Mouse (Mus musculus) forebrain, embryonic 11.5 days (tissue): Measurements from ENCODE around the gene Bricd5. TPM values are rescaled to one million over a fixed set of nuclear protein-coding genes. Genes with fewer than 3 reads are reported as not detected.

Experiments
- ATAC-seq: fragments of 200-750 bp; cut with Nextera tagmentation; replicated peaks from 2 replicates; pipeline ENCODE4 v1.8.0; 2017; ENCODE audit warnings: moderate TSS enrichment; ENCODE audit not compliant: low FRiP score
- DNase-seq: peaks from one replicate; pipeline ENCODE4 v3.0.0-alpha.2; 2017; ENCODE audit warnings: low spot score
- H3K27ac ChIP-seq: fragments of 300-500 bp; sonication (generic); 2 replicates; pipeline ENCODE4 v1.5.1; 2014; ENCODE audit warnings: low read depth, low read length
- H3K27me3 ChIP-seq: fragments of 300-500 bp; sonication (generic); 2 replicates; pipeline ENCODE4 v1.6.1; 2014; ENCODE audit warnings: mild to moderate bottlenecking, low read length, mixed read lengths; ENCODE audit not compliant: control insufficient read depth, insufficient read depth
- H3K36me3 ChIP-seq: fragments of 300-500 bp; sonication (generic); 2 replicates; pipeline ENCODE4 v1.6.1; 2014; ENCODE audit warnings: mild to moderate bottlenecking, low read length, moderate library complexity, mixed read lengths; ENCODE audit not compliant: control insufficient read depth, insufficient read depth
- H3K4me1 ChIP-seq: fragments of 300-500 bp; sonication (generic); replicated peaks from 2 replicates; pipeline ENCODE4 v1.6.1; 2014; ENCODE audit warnings: low read length, mixed read lengths; ENCODE audit not compliant: control insufficient read depth, insufficient read depth
- H3K4me2 ChIP-seq: fragments of 300-500 bp; sonication (generic); 2 replicates; pipeline ENCODE4 v1.6.1; 2014; ENCODE audit warnings: low read depth, mild to moderate bottlenecking, low read length, moderate library complexity, mixed read lengths; ENCODE audit not compliant: severe bottlenecking
- H3K4me3 ChIP-seq: fragments of 300-500 bp; sonication (generic); 2 replicates; pipeline ENCODE4 v1.5.1; 2014; ENCODE audit warnings: low read depth, low read length
- H3K9ac ChIP-seq: fragments of 300-500 bp; sonication (generic); 2 replicates; pipeline ENCODE4 v1.6.1; 2014; ENCODE audit warnings: low read length
- H3K9me3 ChIP-seq: fragments of 300-500 bp; sonication (generic); 2 replicates; pipeline ENCODE4 v1.6.1; 2016; ENCODE audit warnings: low read length, mixed read lengths; ENCODE audit not compliant: control insufficient read depth
- WGBS: fragments of 180-500 bp; shearing (Covaris S2); extraction: QIAGEN DNeasy Blood & Tissue Kit; methylation state at CpG from one replicate; pipeline ENCODE4 v1.1.7; 2014; 5-methylcytosine and 5-hydroxymethylcytosine counted together
- polyA plus RNA-seq: library from polyadenylated mRNA; unstranded; fragments of >200 nt; fragmentation: Nextera tagmentation; extraction: Ambion mirVana; gene quantifications from 2 replicates; pipeline ENCODE4 v1.2.1, GENCODE M21; 2014

The Bricd5 gene
- polyA plus RNA-seq, 1 experiment from 2014 or later: 0.41 TPM

- no peak for ATAC-seq
- H3K4me2 ChIP-seq: no peak overlapping the region
- 95% methylated on average over 2 of the region's 2 CpGs for WGBS
These were observed 51.0 kb downstream of the Bricd5 start for GRCm38 (mm10) chr17:24524734-24525133.

More at GRCm38 (mm10) chr17:24524734-24525133, 51.0 kb downstream of the Bricd5 start:
- Histone ChIP-seq H3K36me3 (no peaks in the 10 kb centered on the region), H3K27me3 (no peaks in the 10 kb centered on the region), H3K9ac (no peak overlapping the region), H3K4me3 (no peak overlapping the region), H3K27ac (no peak overlapping the region), H3K4me1 (peaks cover 9% of the 10 kb centered on the region), H3K9me3 (no peaks in the 10 kb centered on the region)
- DNase-seq: no peak

Other genes starting within 250 kb of the Bricd5 start
- gene Ccnf, start 222.4 kb upstream of the Bricd5 start, polyA plus RNA-seq: 117 and 120 TPM in 2 replicates
- gene Abca17, start 122.8 kb upstream of the Bricd5 start, polyA plus RNA-seq: not detected in 2 replicates
- 12.9 and 14.6 TPM in 2 replicates for gene Abca3, start 121.9 kb upstream of the Bricd5 start, polyA plus RNA-seq
- gene Rnps1, start 59.3 kb upstream of the Bricd5 start, polyA plus RNA-seq: 441 and 443 TPM in 2 replicates
- 59.7 and 68.7 TPM in 2 replicates for gene Eci1, start 47.2 kb upstream of the Bricd5 start, polyA plus RNA-seq
- 2.7 and 3.3 TPM in 2 replicates for gene Dnase1l2, start 30.8 kb upstream of the Bricd5 start, polyA plus RNA-seq
- 28.8 and 31.4 TPM in 2 replicates for gene E4f1, start 3.6 kb upstream of the Bricd5 start, polyA plus RNA-seq
- 72.1 and 73.4 TPM in 2 replicates for gene Pgp, start 3.5 kb upstream of the Bricd5 start, polyA plus RNA-seq
- gene Mlst8, start 5.2 kb downstream of the Bricd5 start, polyA plus RNA-seq: 33.8 and 34.0 TPM in 2 replicates
- 8.0 and 9.3 TPM in 2 replicates for gene Caskin1, start 14.7 kb downstream of the Bricd5 start, polyA plus RNA-seq
- 113 and 123 TPM in 2 replicates for gene Traf7, start 54.1 kb downstream of the Bricd5 start, polyA plus RNA-seq
- 1.8 and 2.7 TPM in 2 replicates for gene Rab26, start 60.3 kb downstream of the Bricd5 start, polyA plus RNA-seq
- 19.0 and 23.9 TPM in 2 replicates for gene Pkd1, start 76.0 kb downstream of the Bricd5 start, polyA plus RNA-seq
- gene Tsc2, start 158.7 kb downstream of the Bricd5 start, polyA plus RNA-seq: 77.6 and 87.4 TPM in 2 replicates
- 20.0 TPM in 2 replicates for gene Nthl1, start 158.8 kb downstream of the Bricd5 start, polyA plus RNA-seq
- 26.8 and 32.3 TPM in 2 replicates for gene Slc9a3r2, start 176.4 kb downstream of the Bricd5 start, polyA plus RNA-seq
- gene Npw, start 184.6 kb downstream of the Bricd5 start, polyA plus RNA-seq: 0.32 TPM in 1 of 2 replicates, not detected in the other
- 37.6 and 38.4 TPM in 2 replicates for gene Zfp598, start 195.8 kb downstream of the Bricd5 start, polyA plus RNA-seq
- 14.0 and 17.0 TPM in 2 replicates for gene Syngr3, start 216.1 kb downstream of the Bricd5 start, polyA plus RNA-seq
- 54.9 and 55.4 TPM in 2 replicates for gene Gfer, start 222.3 kb downstream of the Bricd5 start, polyA plus RNA-seq
- 1.7 and 1.9 TPM in 2 replicates for gene Noxo1, start 222.3 kb downstream of the Bricd5 start, polyA plus RNA-seq
- gene Tbl3, start 233.8 kb downstream of the Bricd5 start, polyA plus RNA-seq: 111 and 127 TPM in 2 replicates
- gene Rnf151, start 244.2 kb downstream of the Bricd5 start, polyA plus RNA-seq: 0.36 and 0.81 TPM in 2 replicates
- 1,407 and 1,469 TPM in 2 replicates for gene Rps2, start 244.2 kb downstream of the Bricd5 start, polyA plus RNA-seq